Mouse (Mus musculus) C2C12 (cell line): Measurements from ENCODE around the gene Mat2a.

Source experiments
- CTCF ChIP-seq: IDR thresholded peaks from one replicate; pipeline ENCODE4 v1.5.1; 2011; ENCODE audit not compliant: control insufficient read depth, insufficient read depth, insufficient read length
- MAX ChIP-seq: IDR thresholded peaks from one replicate; pipeline ENCODE4 v1.6.1; 2011; ENCODE audit warnings: mild to moderate bottlenecking, control low read depth
- MYOD1 ChIP-seq: IDR thresholded peaks from one replicate; pipeline ENCODE4 v1.6.1; 2011; ENCODE audit warnings: low read depth; ENCODE audit not compliant: control insufficient read depth, insufficient read length
- MYOG ChIP-seq: IDR thresholded peaks from one replicate; pipeline ENCODE4 v1.6.1; 2011; ENCODE audit not compliant: control insufficient read depth, insufficient read length; ENCODE audit errors: extremely low read depth
- USF1 ChIP-seq: IDR thresholded peaks from one replicate; pipeline ENCODE4 v1.6.1; 2011; ENCODE audit warnings: low read depth, mild to moderate bottlenecking, control low read depth, moderate library complexity

- TF ChIP-seq CTCF (no peak), MYOD1 (peak; percentile 65), MYOG (no peak), MAX (no peak), USF1 (no peak)
These were observed 42.5 kb downstream of the Mat2a start for GRCm38 (mm10) chr6:72396837-72397251.
